Mouse (Mus musculus) kidney, postnatal 36 days (tissue): ENCODE data around the gene Insc.

Source experiments
- DNase-seq, 2 experiments: peaks; one replicate each; pipeline ENCODE4 v3.0.0; 2021 to 2022; ENCODE audit warnings: mixed read lengths in 2 of 2

Insc gene

GRCm38 (mm10) chr7:114832257-114832940 lies 88.9 kb downstream of the Insc start:
- no peak for DNase-seq

GRCm38 (mm10) chr7:114834504-114834903 lies 91.0 kb downstream of the Insc start:
- DNase-seq = no peak

- DNase-seq = peak in 1 of 2 experiments; percentile 1
Measured at GRCm38 (mm10) chr7:114837268-114837667, 93.8 kb downstream of the Insc start.

GRCm38 (mm10) chr7:114840029-114840745 lies 96.7 kb downstream of the Insc start:
- DNase-seq = no peak

GRCm38 (mm10) chr7:114842644-114843211 lies 99.2 kb downstream of the Insc start:
- no peak for DNase-seq

- no peak for DNase-seq
Measured at GRCm38 (mm10) chr7:114847179-114847578, 103.7 kb downstream of the Insc start.

GRCm38 (mm10) chr7:114852387-114852786 lies 108.9 kb downstream of the Insc start:
- peak; percentile 11 to 20 for DNase-seq

GRCm38 (mm10) chr7:114854169-114854568 lies 110.7 kb downstream of the Insc start:
- DNase-seq = no peak

- DNase-seq = no peak
Measured at GRCm38 (mm10) chr7:114860858-114861523, 117.5 kb downstream of the Insc start.

- no peak for DNase-seq
Measured at GRCm38 (mm10) chr7:114873315-114874012, 130.0 kb downstream of the Insc start.

GRCm38 (mm10) chr7:114874032-114874441 lies 130.5 kb downstream of the Insc start:
- DNase-seq = peak in 1 of 2 experiments; percentile 24

GRCm38 (mm10) chr7:114874579-114874978 lies 131.1 kb downstream of the Insc start:
- no peak for DNase-seq

- no peak for DNase-seq
Measured at GRCm38 (mm10) chr7:114883602-114884001, 140.1 kb downstream of the Insc start.

- DNase-seq = peak; percentile 31 to 39
Measured at GRCm38 (mm10) chr7:114886933-114887332, 143.4 kb downstream of the Insc start.

GRCm38 (mm10) chr7:114890215-114890614 lies 146.7 kb downstream of the Insc start:
- DNase-seq = no peak

GRCm38 (mm10) chr7:114892618-114893257 lies 149.2 kb downstream of the Insc start:
- peak in 1 of 2 experiments; percentile 7 for DNase-seq

- DNase-seq = no peak
Measured at GRCm38 (mm10) chr7:114893889-114894288, 150.4 kb downstream of the Insc start.

GRCm38 (mm10) chr7:114896966-114897697 lies 153.6 kb downstream of the Insc start:
- DNase-seq = no peak
